Mouse (Mus musculus) midbrain, embryonic 10.5 days (tissue): ENCODE results near the gene Sumo2. TPM values are rescaled to one million over a fixed set of nuclear protein-coding genes. Genes with fewer than 3 reads are reported as not detected.
"Not testable (repeated sequence)": the region's sequence is repeated elsewhere in the genome, so short reads cannot be mapped to it uniquely, and the experiment has no call there.

ENCODE experiments used
- DNase-seq: peaks from one replicate; pipeline ENCODE4 v3.0.0-alpha.2; 2017; ENCODE audit warnings: low spot score
- H3K27ac ChIP-seq: fragments of 300-500 bp; sonication (generic); replicated peaks from 2 replicates; pipeline ENCODE4 v1.5.1; 2016; ENCODE audit warnings: mild to moderate bottlenecking
- H3K27me3 ChIP-seq: fragments of 300-500 bp; sonication (generic); 2 replicates; pipeline ENCODE4 v1.6.1; 2016; ENCODE audit warnings: low read depth, mild to moderate bottlenecking; ENCODE audit not compliant: poor library complexity, severe bottlenecking
- H3K36me3 ChIP-seq: fragments of 300-500 bp; sonication (generic); 2 replicates; pipeline ENCODE4 v1.6.1; 2016; ENCODE audit warnings: mild to moderate bottlenecking, moderate library complexity
- H3K4me1 ChIP-seq: fragments of 300-500 bp; sonication (generic); 2 replicates; pipeline ENCODE4 v1.6.1; 2016
- H3K4me3 ChIP-seq: fragments of 300-500 bp; sonication (generic); 2 replicates; pipeline ENCODE4 v1.5.1; 2016; ENCODE audit warnings: mild to moderate bottlenecking, moderate library complexity
- H3K9me3 ChIP-seq: fragments of 300-500 bp; sonication (generic); replicated peaks from 2 replicates; pipeline ENCODE4 v1.6.1; 2016; ENCODE audit warnings: mild to moderate bottlenecking
- whole genome bisulfite sequencing: fragments of 180-500 bp; shearing (Covaris S2); methylation state at CpG from one replicate; pipeline ENCODE4 v1.1.7; 2016; 5-methylcytosine and 5-hydroxymethylcytosine counted together
- polyA plus RNA-seq: library from polyadenylated mRNA; unstranded; fragments of >200 nt; fragmentation: Nextera tagmentation; extraction: Ambion mirVana; gene quantifications from 2 replicates; pipeline ENCODE4 v1.2.1, GENCODE M21; 2016

The Sumo2 gene
- polyA plus RNA-seq, 1 experiment from 2014 or later, result 1,519 TPM

GRCm38 (mm10) chr11:115536856-115537568 is 936 bp upstream of the Sumo2 start:
- no peak for DNase-seq
- H3K27me3 ChIP-seq, result no peaks in the 10 kb centered on the region
- WGBS, result 90% methylated on average over 10 of the region's 10 CpGs
- H3K9me3 ChIP-seq, result no peaks in the 10 kb centered on the region
- H3K4me1 ChIP-seq, result peaks cover 25% of the 10 kb centered on the region
- peaks cover 27% of the 10 kb centered on the region for H3K36me3 ChIP-seq
- H3K27ac ChIP-seq, result peak overlapping the region; percentile 99
- H3K4me3 ChIP-seq, result peak overlapping the region; percentile 72; the same call in 1 of the 2 replicates

- peak overlapping the region; percentile 72 for H3K4me3 ChIP-seq
- H3K27me3 ChIP-seq, result no peaks in the 10 kb centered on the region
- H3K9me3 ChIP-seq, result no peaks in the 10 kb centered on the region
- WGBS, result under 1% methylated on average over 79 of the region's 84 CpGs
- DNase-seq, result peak; percentile 81
- peaks cover 25% of the 10 kb centered on the region for H3K4me1 ChIP-seq
- H3K27ac ChIP-seq, result peak overlapping the region; percentile 99
- H3K36me3 ChIP-seq, result peaks cover 41% of the 10 kb centered on the region
Measured at GRCm38 (mm10) chr11:115535401-115536037, 557 bp downstream of the Sumo2 start.

- no peak for DNase-seq
- peak overlapping the region; percentile 99 for H3K27ac ChIP-seq
- H3K4me1 ChIP-seq, result peaks cover 25% of the 10 kb centered on the region
- no peaks in the 10 kb centered on the region for H3K27me3 ChIP-seq
- H3K9me3 ChIP-seq, result no peaks in the 10 kb centered on the region
- WGBS, result 7% methylated on average over 11 of the region's 11 CpGs
- peak overlapping the region; percentile 72 for H3K4me3 ChIP-seq
- peaks cover 48% of the 10 kb centered on the region for H3K36me3 ChIP-seq
Measured at GRCm38 (mm10) chr11:115534759-115535371, 1.2 kb downstream of the Sumo2 start.

- H3K4me1 ChIP-seq, H3K27me3 ChIP-seq, DNase-seq, H3K27ac ChIP-seq, H3K9me3 ChIP-seq, H3K4me3 ChIP-seq: not testable (repeated sequence)
- peaks cover 92% of the 10 kb centered on the region for H3K36me3 ChIP-seq
- 89% methylated on average over 3 of the region's 3 CpGs for WGBS
Measured at GRCm38 (mm10) chr11:115526446-115526845, 9.6 kb downstream of the Sumo2 start.

- Histone ChIP-seq H3K4me3 (no peak overlapping the region), H3K4me1 (no peaks in the 10 kb centered on the region), H3K9me3 (no peaks in the 10 kb centered on the region), H3K27ac (no peak overlapping the region), H3K36me3 (peaks cover 65% of the 10 kb centered on the region), H3K27me3 (no peaks in the 10 kb centered on the region)
- DNase-seq, result no peak
- WGBS, result 85% methylated on average over 2 of the region's 2 CpGs
Measured at GRCm38 (mm10) chr11:115522703-115523102, 13.4 kb downstream of the Sumo2 start.

- Histone ChIP-seq H3K9me3 (no peaks in the 10 kb centered on the region), H3K27me3 (no peaks in the 10 kb centered on the region), H3K27ac (no peak overlapping the region), H3K36me3 (peaks cover 60% of the 10 kb centered on the region), H3K4me1 (no peaks in the 10 kb centered on the region), H3K4me3 (no peak overlapping the region)
- 84% methylated on average over 2 of the region's 2 CpGs for WGBS
- DNase-seq, result no peak
Measured at GRCm38 (mm10) chr11:115522238-115522637, 13.8 kb downstream of the Sumo2 start.

GRCm38 (mm10) chr11:115521080-115521479 is 15.0 kb downstream of the Sumo2 start:
- no peaks in the 10 kb centered on the region for H3K4me1 ChIP-seq
- no peaks in the 10 kb centered on the region for H3K9me3 ChIP-seq
- no peaks in the 10 kb centered on the region for H3K27me3 ChIP-seq
- no peak overlapping the region for H3K4me3 ChIP-seq
- WGBS, result 91% methylated on average over 4 of the region's 4 CpGs
- no peak for DNase-seq
- H3K27ac ChIP-seq, result no peak overlapping the region
- H3K36me3 ChIP-seq, result peaks cover 48% of the 10 kb centered on the region

- Histone ChIP-seq H3K27ac (no peak overlapping the region), H3K36me3 (peaks cover 40% of the 10 kb centered on the region), H3K9me3 (no peaks in the 10 kb centered on the region), H3K27me3 (no peaks in the 10 kb centered on the region), H3K4me3 (no peak overlapping the region), H3K4me1 (peaks cover under 1% of the 10 kb centered on the region; the same call in 1 of the 2 replicates)
- DNase-seq, result no peak
- WGBS, result 70% methylated on average over 2 of the region's 2 CpGs
Measured at GRCm38 (mm10) chr11:115520218-115520617, 15.9 kb downstream of the Sumo2 start.

- no peak for DNase-seq
- H3K27ac ChIP-seq, result no peak overlapping the region
- no peaks in the 10 kb centered on the region for H3K9me3 ChIP-seq
- H3K36me3 ChIP-seq, result peaks cover 33% of the 10 kb centered on the region
- no peaks in the 10 kb centered on the region for H3K27me3 ChIP-seq
- H3K4me3 ChIP-seq, result no peak overlapping the region
- WGBS, result 89% methylated on average over 3 of the region's 3 CpGs
- H3K4me1 ChIP-seq, result peaks cover 6% of the 10 kb centered on the region
Measured at GRCm38 (mm10) chr11:115519581-115519980, 16.5 kb downstream of the Sumo2 start.

- H3K9me3 ChIP-seq, result no peaks in the 10 kb centered on the region
- H3K4me3 ChIP-seq, result no peak overlapping the region
- 81% methylated on average over 9 of the region's 9 CpGs for WGBS
- no peak overlapping the region for H3K27ac ChIP-seq
- DNase-seq, result no peak
- H3K4me1 ChIP-seq, result peaks cover 8% of the 10 kb centered on the region
- H3K36me3 ChIP-seq, result peaks cover 25% of the 10 kb centered on the region
- no peaks in the 10 kb centered on the region for H3K27me3 ChIP-seq
Measured at GRCm38 (mm10) chr11:115518693-115519092, 17.4 kb downstream of the Sumo2 start.

- 89% methylated on average over 5 of the region's 5 CpGs for WGBS
- Histone ChIP-seq H3K9me3 (no peaks in the 10 kb centered on the region), H3K4me1 (peaks cover 19% of the 10 kb centered on the region), H3K36me3 (peaks cover 12% of the 10 kb centered on the region), H3K4me3 (no peak overlapping the region), H3K27ac (no peak overlapping the region), H3K27me3 (no peaks in the 10 kb centered on the region)
- no peak for DNase-seq
Measured at GRCm38 (mm10) chr11:115516942-115517341, 19.1 kb downstream of the Sumo2 start.

- H3K27me3 ChIP-seq, result no peaks in the 10 kb centered on the region
- WGBS, result 79% methylated on average over 6 of the region's 6 CpGs
- H3K4me3 ChIP-seq, result no peak overlapping the region
- H3K36me3 ChIP-seq, result no peaks in the 10 kb centered on the region
- peaks cover 38% of the 10 kb centered on the region for H3K4me1 ChIP-seq
- DNase-seq, result no peak
- H3K27ac ChIP-seq, result peak overlapping the region; percentile 99
- H3K9me3 ChIP-seq, result no peaks in the 10 kb centered on the region
Measured at GRCm38 (mm10) chr11:115515021-115515420, 21.1 kb downstream of the Sumo2 start.

- peak within 1 kb of the TSS; percentile 99 for H3K27ac ChIP-seq
- WGBS, result under 1% methylated on average over 24 of the region's 24 CpGs
- H3K27me3 ChIP-seq, result no peaks in the 10 kb centered on the region
- peak within 1 kb of the TSS; percentile 100 for H3K4me3 ChIP-seq
- no peaks in the 10 kb centered on the region for H3K9me3 ChIP-seq
- H3K36me3 ChIP-seq, result no peaks in the 10 kb centered on the region
- peak; percentile 95 for DNase-seq
- H3K4me1 ChIP-seq, result peaks cover 42% of the 10 kb centered on the region
Measured at GRCm38 (mm10) chr11:115514238-115514663, 21.8 kb downstream of the Sumo2 start, which contains the start of gene Jpt1. Gene Jpt1 (minus strand): TSS chr11:115514387.
